Mouse (Mus musculus) CD4-positive, CD25-positive, alpha-beta regulatory T cell, adult 4 months (primary cell): ENCODE data around the gene Rps2. TPM values are rescaled to one million over a fixed set of nuclear protein-coding genes. Genes with fewer than 3 reads are reported as not detected.

Experiments used
- polyA plus RNA-seq, 2 experiments: library from polyadenylated mRNA; unstranded; fragments of 100-300 nt; shearing (Covaris generic); gene quantifications; one replicate each; pipeline ENCODE4 v1.2.1; 2017

Gene Rps2
- polyA plus RNA-seq, 2 experiments from 2014 or later, result 608 to 780 TPM

Other genes starting within 250 kb of the Rps2 start
- gene E4f1, start 247.8 kb upstream of the Rps2 start, polyA plus RNA-seq, result 10 to 100 TPM; 34.3 to 62.8 TPM
- 1 to 10 TPM; 4.1 to 5.3 TPM for gene Pgp, start 247.7 kb upstream of the Rps2 start, polyA plus RNA-seq
- not detected for gene Bricd5, start 244.2 kb upstream of the Rps2 start, polyA plus RNA-seq
- 10 to 100 TPM; 14.3 to 25.8 TPM for gene Mlst8, start 239.0 kb upstream of the Rps2 start, polyA plus RNA-seq
- under 1 TPM; 0.16 TPM for gene Caskin1, start 229.5 kb upstream of the Rps2 start, polyA plus RNA-seq
- gene Traf7, start 190.2 kb upstream of the Rps2 start, polyA plus RNA-seq, result 10 to 100 TPM; 52.8 to 72.1 TPM
- 1 to 10 TPM; 4.0 to 5.0 TPM for gene Rab26, start 183.9 kb upstream of the Rps2 start, polyA plus RNA-seq
- gene Pkd1, start 168.3 kb upstream of the Rps2 start, polyA plus RNA-seq, result 10 to 100 TPM; 16.8 to 34.7 TPM
- gene Tsc2, start 85.5 kb upstream of the Rps2 start, polyA plus RNA-seq, result 10 to 100 TPM; 20.5 to 28.2 TPM
- gene Nthl1, start 85.4 kb upstream of the Rps2 start, polyA plus RNA-seq, result 1 to 10 TPM; 3.1 to 6.0 TPM
- gene Slc9a3r2, start 67.8 kb upstream of the Rps2 start, polyA plus RNA-seq, result not detected
- not detected for gene Npw, start 59.7 kb upstream of the Rps2 start, polyA plus RNA-seq
- 1 to 10 TPM; 3.7 to 5.4 TPM for gene Zfp598, start 48.4 kb upstream of the Rps2 start, polyA plus RNA-seq
- 1 to 10 TPM; 1.1 TPM for gene Syngr3, start 28.2 kb upstream of the Rps2 start, polyA plus RNA-seq
- gene Gfer, start 22.0 kb upstream of the Rps2 start, polyA plus RNA-seq, result 10 to 100 TPM; 13.5 to 21.7 TPM
- 1 to 10 TPM; 1.2 to 1.4 TPM for gene Noxo1, start 21.9 kb upstream of the Rps2 start, polyA plus RNA-seq
- 10 to 100 TPM; 38.1 to 71.3 TPM for gene Tbl3, start 10.5 kb upstream of the Rps2 start, polyA plus RNA-seq
- not detected for gene Rnf151, start 53 bp upstream of the Rps2 start, polyA plus RNA-seq
- 100 to 1,000 TPM; 227 to 245 TPM for gene Ndufb10, start 6.4 kb downstream of the Rps2 start, polyA plus RNA-seq
- gene Rpl3l, start 9.7 kb downstream of the Rps2 start, polyA plus RNA-seq, result not detected
- gene Msrb1, start 18.5 kb downstream of the Rps2 start, polyA plus RNA-seq, result 10 to 100 TPM; 29.3 to 30.1 TPM
- gene Hs3st6, start 34.9 kb downstream of the Rps2 start, polyA plus RNA-seq, result not detected
- under 1 TPM in 1 of 2 experiments, not detected in 1; 0.24 TPM for gene Meiob, start 86.2 kb downstream of the Rps2 start, polyA plus RNA-seq
- 10 to 100 TPM; 27.0 to 31.8 TPM for gene Hagh, start 122.0 kb downstream of the Rps2 start, polyA plus RNA-seq
- 1 to 10 TPM; 2.7 to 2.8 TPM for gene Fahd1, start 132.2 kb downstream of the Rps2 start, polyA plus RNA-seq
- gene Igfals, start 147.9 kb downstream of the Rps2 start, polyA plus RNA-seq, result not detected
- 100 to 1,000 TPM in 1 of 2 experiments, 10 to 100 TPM in 1; 76.6 to 104 TPM for gene Nubp2, start 168.2 kb downstream of the Rps2 start, polyA plus RNA-seq
- 10 to 100 TPM; 53.0 to 59.5 TPM for gene Spsb3, start 168.5 kb downstream of the Rps2 start, polyA plus RNA-seq
- 10 to 100 TPM; 19.9 to 41.4 TPM for gene Eme2, start 177.0 kb downstream of the Rps2 start, polyA plus RNA-seq
- 10 to 100 TPM; 74.5 to 78.5 TPM for gene Mrps34, start 177.0 kb downstream of the Rps2 start, polyA plus RNA-seq
- gene Nme3, start 178.4 kb downstream of the Rps2 start, polyA plus RNA-seq, result 10 to 100 TPM; 40.7 to 52.5 TPM
- gene Mapk8ip3, start 218.9 kb downstream of the Rps2 start, polyA plus RNA-seq, result 10 to 100 TPM; 31.7 to 41.9 TPM
- gene Jpt2, start 242.6 kb downstream of the Rps2 start, polyA plus RNA-seq, result 10 to 100 TPM; 28.2 to 39.5 TPM